Mouse (Mus musculus) left cerebral cortex, postnatal 14 days (tissue): ENCODE results near the gene Ndufs1. TPM values are rescaled to one million over a fixed set of nuclear protein-coding genes. Genes with fewer than 3 reads are reported as not detected.
A peak's percentile ranks its signal among the peaks of the same experiment; 100 is the strongest.

ENCODE experiments used
- DNase-seq, 2 experiments: peaks; one replicate each; pipeline ENCODE4 v3.0.0; 2021 to 2022; ENCODE audit warnings: low spot score in 2 of 2, mixed read lengths in 1 of 2
- intact Hi-C: fragments of 180-260 bp; cut with DNase I; formaldehyde crosslinking; loops from one replicate; pipeline ENCODE4 v1.15.1; 2025
- long read RNA-seq, 2 experiments: library from polyadenylated mRNA; stranded (forward); transcript quantifications; one replicate each; pipeline ENCODE4 v2.0.0; 2021
- total RNA-seq, 2 experiments: library from RNA; stranded (reverse); gene quantifications; 2 replicates each; pipeline ENCODE4 v1.2.3; 2021

The Ndufs1 gene
- total RNA-seq, result 100 to 1,000 TPM; 151 to 152 TPM
- long read RNA-seq, experiment 1, transcript Ndufs1-203 (19 exons, 2,590 nt), result minor isoform, 82 of 301 reads
- long read RNA-seq, experiment 1, transcript Ndufs1-201 (19 exons, 2,661 nt), result major isoform, 142 of 301 reads
- long read RNA-seq, experiment 1, partial matches to known transcripts, result 8 of 301 reads
- long read RNA-seq, experiment 1, other reads (novel, unspliced or antisense), result 67 of 301 reads
- long read RNA-seq, experiment 2, transcript Ndufs1-201 (19 exons, 2,661 nt), result major isoform, 110 of 238 reads
- long read RNA-seq, experiment 2, transcript Ndufs1-203 (19 exons, 2,590 nt), result minor isoform, 58 of 238 reads
- long read RNA-seq, experiment 2, partial matches to known transcripts, result 11 of 238 reads
- long read RNA-seq, experiment 2, other reads (novel, unspliced or antisense), result 55 of 238 reads

GRCm38 (mm10) chr1:63176604-63177421 lies at the start of gene Ndufs1, which contains the start of gene Eef1b2:
Gene Ndufs1 (minus strand): TSS chr1:63176833.
Gene Eef1b2 (plus strand): TSS chr1:63176825.
- intact Hi-C loops, result loop anchor here (10.0 kb wide), 1 partner anchor 378 kb away; no protein-coding TSS in a partner anchor

GRCm38 (mm10) chr1:63225890-63226289 lies 49.3 kb upstream of the Ndufs1 start:
- DNase-seq, result no peak
- intact Hi-C loops, result no loop called here

More at GRCm38 (mm10) chr1:63176604-63177421, at the start of gene Ndufs1, which contains the start of gene Eef1b2:
- peak; percentile 99 for DNase-seq

GRCm38 (mm10) chr1:63225009-63225408 lies 48.4 kb upstream of the Ndufs1 start:
- no peak for DNase-seq
- intact Hi-C loops, result no loop called here

GRCm38 (mm10) chr1:63219277-63219676 lies 42.6 kb upstream of the Ndufs1 start:
- no peak for DNase-seq
- intact Hi-C loops, result no loop called here

GRCm38 (mm10) chr1:63214631-63215030 lies 38.0 kb upstream of the Ndufs1 start:
- intact Hi-C loops, result loop anchor here (5.0 kb wide), 1 partner anchor 38 kb away; no protein-coding TSS in a partner anchor
- DNase-seq, result no peak

GRCm38 (mm10) chr1:63214271-63214558 lies 37.6 kb upstream of the Ndufs1 start, which contains the start of gene Gpr1:
Gene Gpr1 (minus strand): TSS chr1:63214543.
- intact Hi-C loops, result loop anchor here (5.0 kb wide), 1 partner anchor 38 kb away; no protein-coding TSS in a partner anchor
- peak in 1 of 2 experiments; percentile 9 for DNase-seq

- DNase-seq, result no peak
- intact Hi-C loops, result loop anchor here (5.0 kb wide), 1 partner anchor 39 kb away; no protein-coding TSS in a partner anchor
Measured at GRCm38 (mm10) chr1:63213478-63214270, 37.0 kb upstream of the Ndufs1 start.

- no peak for DNase-seq
- intact Hi-C loops, result loop anchor here (5.0 kb wide), 1 partner anchor 42 kb away; no protein-coding TSS in a partner anchor
Measured at GRCm38 (mm10) chr1:63209861-63210529, 33.4 kb upstream of the Ndufs1 start.

- intact Hi-C loops, result no loop called here
- no peak for DNase-seq
Measured at GRCm38 (mm10) chr1:63207607-63208006, 31.0 kb upstream of the Ndufs1 start.

- intact Hi-C loops, result no loop called here
- no peak for DNase-seq
Measured at GRCm38 (mm10) chr1:63204660-63205394, 28.2 kb upstream of the Ndufs1 start.

- intact Hi-C loops, result no loop called here
- DNase-seq, result peak; percentile 45 to 56
Measured at GRCm38 (mm10) chr1:63203950-63204659, 27.5 kb upstream of the Ndufs1 start.

- intact Hi-C loops, result no loop called here
Measured at GRCm38 (mm10) chr1:63203471-63203870, 26.8 kb upstream of the Ndufs1 start.

GRCm38 (mm10) chr1:63201672-63202071 lies 25.0 kb upstream of the Ndufs1 start:
- DNase-seq, result no peak
- intact Hi-C loops, result no loop called here

More at GRCm38 (mm10) chr1:63203471-63203870, 26.8 kb upstream of the Ndufs1 start:
- DNase-seq, result no peak

GRCm38 (mm10) chr1:63200322-63200721 lies 23.7 kb upstream of the Ndufs1 start:
- intact Hi-C loops, result no loop called here
- DNase-seq, result no peak

- no peak for DNase-seq
- intact Hi-C loops, result no loop called here
Measured at GRCm38 (mm10) chr1:63199387-63199786, 22.8 kb upstream of the Ndufs1 start.

- intact Hi-C loops, result no loop called here
- no peak for DNase-seq
Measured at GRCm38 (mm10) chr1:63195848-63196512, 19.3 kb upstream of the Ndufs1 start.
